Mouse (Mus musculus): ENCODE results near the gene Pdcl3. TPM values are rescaled to one million over a fixed set of nuclear protein-coding genes. Genes with fewer than 3 reads are reported as not detected.
A peak's percentile ranks its signal among the peaks of the same experiment; 100 is the strongest.

Pdcl3 gene
- polyA plus RNA-seq, 1 experiment from 2014 or later: 149 TPM

DNA sequence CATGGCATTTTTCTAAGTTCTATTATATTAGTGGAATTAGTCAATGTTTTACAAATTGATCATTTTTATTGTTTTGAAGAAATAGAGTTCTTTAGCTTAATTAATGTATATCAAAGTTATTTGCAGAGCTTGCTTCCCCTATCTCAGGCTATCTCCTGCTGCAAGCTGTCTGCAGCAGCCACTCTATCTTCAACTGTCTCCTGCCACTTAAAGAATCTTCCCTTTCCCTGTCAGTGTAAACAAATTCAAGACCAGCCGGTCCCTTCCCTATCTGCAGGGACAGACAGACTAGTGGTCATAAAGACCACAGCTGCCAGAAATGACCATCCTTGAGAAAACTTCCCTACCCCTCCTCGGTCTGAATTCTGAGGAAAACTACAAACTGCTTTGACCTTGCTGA is 1.5 kb upstream of the Pdcl3 start:
- Histone ChIP-seq H3K4me3 (ENCODE audit: low read depth, low read length) (no peak overlapping the region), H3K27me3 (replicated peaks; ENCODE audit: control insufficient read depth, insufficient read depth, low read length) (no peaks in the 10 kb centered on the region), H3K36me3 (ENCODE audit: control insufficient read depth, insufficient read depth, low read length) (no peaks in the 10 kb centered on the region), H3K4me2 (ENCODE audit: low read depth, low read length) (no peak overlapping the region), H3K9me3 (ENCODE audit: control insufficient read depth, low read length) (no peaks in the 10 kb centered on the region), H3K27ac (replicated peaks; ENCODE audit: low read depth, low read length) (no peak overlapping the region), H3K9ac (ENCODE audit: low read depth, low read length) (no peak overlapping the region), H3K4me1 (ENCODE audit: control insufficient read depth, insufficient read depth, low read length) (peaks cover 9% of the 10 kb centered on the region; the same call in 1 of the 2 replicates)
- ATAC-seq (ENCODE audit: low read depth) (no peak), DNase-seq (ENCODE audit: low spot score) (no peak)
- 65% methylated on average over 2 of the region's 2 CpGs for WGBS

DNA sequence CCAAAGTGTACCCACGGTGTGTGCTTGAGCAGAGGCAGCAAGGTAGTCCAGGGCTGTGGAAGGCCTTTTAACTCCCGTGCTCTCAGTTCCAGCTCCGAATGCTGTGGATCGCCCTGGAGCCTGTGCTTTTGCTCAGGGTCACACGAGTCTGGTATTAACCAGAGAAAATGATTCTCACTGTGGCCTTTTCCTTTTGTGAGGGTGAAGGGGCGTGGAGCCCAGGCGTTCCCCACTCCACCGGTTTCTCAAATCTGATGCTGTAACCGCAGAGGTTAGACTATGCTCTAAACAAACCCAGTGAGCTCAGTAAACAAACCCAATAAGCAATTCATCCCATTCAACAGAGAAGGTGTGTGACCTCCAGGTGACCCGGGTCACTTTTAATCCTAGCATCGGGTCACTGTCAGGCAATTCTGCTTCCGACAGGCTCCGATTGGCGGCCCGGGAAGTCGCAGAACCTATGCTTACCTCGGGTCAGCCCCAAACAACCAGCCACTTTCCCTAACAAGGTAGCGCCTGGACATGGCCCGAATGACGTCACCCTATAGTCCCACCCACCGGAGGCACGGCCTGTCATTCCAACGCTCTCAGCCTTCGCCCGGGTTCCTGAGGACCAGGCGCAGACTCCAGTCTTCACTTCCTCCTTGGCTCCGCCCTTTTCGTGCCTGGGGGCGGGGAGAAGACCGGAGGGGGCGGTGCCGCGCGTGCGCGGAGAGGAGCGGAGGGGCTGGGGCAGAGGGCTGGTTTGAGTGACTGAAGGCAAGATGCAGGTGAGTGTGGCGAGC is 1.9 kb downstream of the Pdcl3 start:
- WGBS: 6% methylated on average over 35 of the region's 38 CpGs

DNA sequence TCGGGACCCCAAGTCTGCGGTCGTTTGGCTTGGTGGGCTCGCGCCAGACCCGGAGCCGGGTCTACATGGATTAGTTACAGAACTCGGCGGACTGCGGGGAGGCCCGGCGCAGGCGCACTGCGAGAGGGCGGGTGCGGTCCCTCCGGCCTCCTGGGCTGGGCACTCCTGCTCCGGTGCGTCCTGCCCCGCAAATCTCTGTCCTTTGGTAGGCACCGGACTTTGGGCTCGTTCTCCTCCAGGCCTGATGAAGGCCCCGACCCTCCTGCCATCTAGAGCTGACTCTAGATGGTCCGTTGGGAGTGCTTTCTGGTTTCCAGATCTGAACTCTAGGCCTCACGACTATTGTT is 2.4 kb downstream of the Pdcl3 start:
- Histone ChIP-seq H3K4me1 (ENCODE audit: control insufficient read depth, insufficient read depth, low read length) (peaks cover 9% of the 10 kb centered on the region), H3K27me3 (replicated peaks; ENCODE audit: control insufficient read depth, insufficient read depth, low read length) (no peaks in the 10 kb centered on the region), H3K4me3 (ENCODE audit: low read depth, low read length) (peak overlapping the region; percentile 81), H3K27ac (replicated peaks; ENCODE audit: low read depth, low read length) (peak overlapping the region; percentile 79), H3K9me3 (ENCODE audit: control insufficient read depth, low read length) (no peaks in the 10 kb centered on the region), H3K36me3 (ENCODE audit: control insufficient read depth, insufficient read depth, low read length) (peaks cover 19% of the 10 kb centered on the region), H3K9ac (ENCODE audit: low read depth, low read length) (peak overlapping the region; percentile 84), H3K4me2 (ENCODE audit: low read depth, low read length) (peak overlapping the region; percentile 79)
- DNase-seq (ENCODE audit: low spot score) (no peak), ATAC-seq (ENCODE audit: low read depth) (peak; percentile 90)
- 0% methylated on average over 9 of the region's 25 CpGs for WGBS

More for the DNA sequence above, 1.9 kb downstream of the Pdcl3 start:
- H3K9ac ChIP-seq (ENCODE audit: low read depth, low read length): peak overlapping the region; percentile 84
- H3K4me1 ChIP-seq (ENCODE audit: control insufficient read depth, insufficient read depth, low read length): peaks cover 9% of the 10 kb centered on the region
- peak; percentile 98 for DNase-seq (ENCODE audit: low spot score)
- no peaks in the 10 kb centered on the region for H3K9me3 ChIP-seq (ENCODE audit: control insufficient read depth, low read length)
- peak overlapping the region; percentile 79 for H3K4me2 ChIP-seq (ENCODE audit: low read depth, low read length)
- H3K4me3 ChIP-seq (ENCODE audit: low read depth, low read length): peak overlapping the region; percentile 81
- H3K36me3 ChIP-seq (ENCODE audit: control insufficient read depth, insufficient read depth, low read length): peaks cover 14% of the 10 kb centered on the region; the same call in 1 of the 2 replicates
- ATAC-seq (ENCODE audit: low read depth): peak; percentile 98
- H3K27ac ChIP-seq (replicated peaks; ENCODE audit: low read depth, low read length): peak overlapping the region; percentile 79
- H3K27me3 ChIP-seq (replicated peaks; ENCODE audit: control insufficient read depth, insufficient read depth, low read length): no peaks in the 10 kb centered on the region

DNA sequence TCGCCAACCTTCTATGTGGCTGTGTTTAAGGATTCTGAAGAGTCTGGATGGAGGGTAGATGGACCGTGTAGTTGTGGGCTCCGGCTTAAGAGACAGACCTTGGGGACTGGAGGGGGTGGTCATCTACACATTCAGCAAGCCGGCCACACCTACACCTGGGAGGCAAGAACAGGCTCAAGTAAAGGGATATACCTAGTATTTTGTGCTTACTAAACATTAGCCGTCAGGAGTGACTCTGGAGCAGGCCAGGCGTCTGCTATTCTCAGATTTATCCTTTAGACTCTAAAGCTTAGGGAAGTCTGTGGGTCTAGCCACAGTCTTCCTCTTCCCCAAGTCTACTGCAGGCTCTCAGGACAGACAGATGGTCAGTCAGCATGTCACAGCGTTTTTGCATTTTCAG is 2.9 kb downstream of the Pdcl3 start:
- Histone ChIP-seq H3K27me3 (replicated peaks; ENCODE audit: control insufficient read depth, insufficient read depth, low read length) (no peaks in the 10 kb centered on the region), H3K4me2 (ENCODE audit: low read depth, low read length) (peak overlapping the region; percentile 79), H3K27ac (replicated peaks; ENCODE audit: low read depth, low read length) (peak overlapping the region; percentile 79), H3K9me3 (ENCODE audit: control insufficient read depth, low read length) (no peaks in the 10 kb centered on the region), H3K4me1 (ENCODE audit: control insufficient read depth, insufficient read depth, low read length) (peaks cover 9% of the 10 kb centered on the region), H3K9ac (ENCODE audit: low read depth, low read length) (peak overlapping the region; percentile 84), H3K4me3 (ENCODE audit: low read depth, low read length) (peak overlapping the region; percentile 81), H3K36me3 (ENCODE audit: control insufficient read depth, insufficient read depth, low read length) (peaks cover 24% of the 10 kb centered on the region)
- 23% methylated on average over 7 of the region's 7 CpGs for WGBS
- DNase-seq (ENCODE audit: low spot score) (no peak), ATAC-seq (ENCODE audit: low read depth) (no peak)

DNA sequence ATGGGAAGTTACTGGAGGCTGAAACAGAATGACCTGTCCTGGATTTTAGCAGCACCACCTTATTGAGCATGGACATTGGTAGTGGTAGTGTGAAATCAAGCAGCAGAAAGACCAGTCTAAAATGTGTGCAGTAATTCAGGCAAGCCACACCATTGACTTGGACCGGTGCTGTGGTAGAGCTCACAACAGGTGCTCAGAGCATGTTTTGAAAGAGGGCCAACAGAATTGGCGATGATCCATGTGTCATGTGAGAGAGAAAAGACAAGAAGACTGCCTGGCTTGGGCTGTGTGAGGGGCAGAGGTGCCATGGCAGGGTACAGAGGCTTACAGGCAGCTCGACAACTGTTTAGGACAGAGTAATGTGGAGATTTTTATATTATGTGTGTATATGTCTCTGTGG is 7.0 kb downstream of the Pdcl3 start:
- Histone ChIP-seq H3K4me3 (ENCODE audit: low read depth, low read length) (no peak overlapping the region), H3K27ac (replicated peaks; ENCODE audit: low read depth, low read length) (no peak overlapping the region), H3K27me3 (replicated peaks; ENCODE audit: control insufficient read depth, insufficient read depth, low read length) (no peaks in the 10 kb centered on the region), H3K4me2 (ENCODE audit: low read depth, low read length) (no peak overlapping the region), H3K9ac (ENCODE audit: low read depth, low read length) (no peak overlapping the region), H3K9me3 (ENCODE audit: control insufficient read depth, low read length) (no peaks in the 10 kb centered on the region), H3K4me1 (ENCODE audit: control insufficient read depth, insufficient read depth, low read length) (peaks cover 4% of the 10 kb centered on the region), H3K36me3 (ENCODE audit: control insufficient read depth, insufficient read depth, low read length) (peaks cover 61% of the 10 kb centered on the region)
- ATAC-seq (ENCODE audit: low read depth) (no peak), DNase-seq (ENCODE audit: low spot score) (peak; percentile 36)
- 89% methylated on average over 3 of the region's 3 CpGs for WGBS

DNA sequence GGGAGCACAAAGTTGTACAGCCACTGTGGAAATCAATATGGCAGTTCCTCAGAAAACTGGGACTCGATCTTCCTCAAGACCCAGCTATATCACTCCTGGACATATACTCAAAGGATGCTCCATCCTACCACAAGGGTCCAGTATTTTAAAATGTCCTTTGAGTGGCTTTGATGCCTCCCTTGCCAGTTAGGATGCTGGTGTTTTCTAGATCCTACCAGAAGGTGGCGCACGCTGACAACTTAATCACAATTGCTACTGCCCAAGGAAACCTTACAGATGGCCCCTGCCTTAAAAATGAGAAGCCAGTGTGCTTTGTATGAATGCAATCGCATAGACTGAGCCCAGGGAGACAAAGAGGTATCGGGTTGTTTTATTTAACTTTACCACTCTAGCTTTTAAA is 15.7 kb downstream of the Pdcl3 start:
- 12% methylated on average over 5 of the region's 5 CpGs for WGBS
- H3K4me3 ChIP-seq (ENCODE audit: low read depth, low read length): no peak overlapping the region
- H3K9ac ChIP-seq (ENCODE audit: low read depth, low read length): no peak overlapping the region
- no peaks in the 10 kb centered on the region for H3K4me1 ChIP-seq (ENCODE audit: control insufficient read depth, insufficient read depth, low read length)
- H3K36me3 ChIP-seq (ENCODE audit: control insufficient read depth, insufficient read depth, low read length): peaks cover 17% of the 10 kb centered on the region
- ATAC-seq (ENCODE audit: low read depth): peak; percentile 71; the same call in 1 of the 2 replicates
- DNase-seq (ENCODE audit: low spot score): peak; percentile 88
- no peaks in the 10 kb centered on the region for H3K9me3 ChIP-seq (ENCODE audit: control insufficient read depth, low read length)
- no peaks in the 10 kb centered on the region for H3K27me3 ChIP-seq (replicated peaks; ENCODE audit: control insufficient read depth, insufficient read depth, low read length)
- H3K4me2 ChIP-seq (ENCODE audit: low read depth, low read length): no peak overlapping the region
- H3K27ac ChIP-seq (replicated peaks; ENCODE audit: low read depth, low read length): no peak overlapping the region

DNA sequence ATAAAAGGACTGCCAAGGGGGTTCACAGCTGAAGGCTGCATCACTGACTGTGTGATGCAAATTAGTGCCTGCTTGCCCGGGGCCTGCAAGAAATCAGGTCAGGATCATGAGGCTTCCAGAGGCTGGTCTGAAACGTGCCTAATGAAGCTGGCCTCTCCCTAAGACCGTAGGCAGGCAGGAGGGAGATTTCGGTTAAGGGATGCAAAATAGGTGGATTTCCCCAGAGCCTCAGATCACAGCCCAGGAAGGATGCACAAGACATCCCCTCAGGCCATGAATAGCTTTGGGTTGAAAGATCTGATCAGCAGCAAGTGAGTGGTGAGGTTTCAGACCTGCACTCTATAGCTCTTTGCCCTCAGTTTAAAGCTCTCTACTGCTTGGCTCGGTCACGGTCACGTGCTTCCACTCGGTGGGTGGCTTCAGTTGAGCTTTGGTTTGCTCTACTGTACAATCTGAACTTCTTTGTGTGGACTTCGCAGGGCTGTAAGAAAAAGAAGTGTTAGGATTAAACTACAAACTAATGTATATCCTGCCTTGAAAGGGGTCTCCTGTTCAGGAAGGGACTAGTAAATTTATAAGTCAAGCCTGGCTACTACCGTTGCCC is 20.4 kb downstream of the Pdcl3 start:
- Histone ChIP-seq H3K9ac (ENCODE audit: low read depth, low read length) (no peak overlapping the region), H3K27me3 (replicated peaks; ENCODE audit: control insufficient read depth, insufficient read depth, low read length) (no peaks in the 10 kb centered on the region), H3K4me3 (ENCODE audit: low read depth, low read length) (no peak overlapping the region), H3K4me1 (ENCODE audit: control insufficient read depth, insufficient read depth, low read length) (no peaks in the 10 kb centered on the region), H3K9me3 (ENCODE audit: control insufficient read depth, low read length) (no peaks in the 10 kb centered on the region), H3K4me2 (ENCODE audit: low read depth, low read length) (no peak overlapping the region), H3K27ac (replicated peaks; ENCODE audit: low read depth, low read length) (no peak overlapping the region), H3K36me3 (ENCODE audit: control insufficient read depth, insufficient read depth, low read length) (no peaks in the 10 kb centered on the region)
- ATAC-seq (ENCODE audit: low read depth) (no peak), DNase-seq (ENCODE audit: low spot score) (no peak)
- 39% methylated on average over 10 of the region's 10 CpGs for WGBS

DNA sequence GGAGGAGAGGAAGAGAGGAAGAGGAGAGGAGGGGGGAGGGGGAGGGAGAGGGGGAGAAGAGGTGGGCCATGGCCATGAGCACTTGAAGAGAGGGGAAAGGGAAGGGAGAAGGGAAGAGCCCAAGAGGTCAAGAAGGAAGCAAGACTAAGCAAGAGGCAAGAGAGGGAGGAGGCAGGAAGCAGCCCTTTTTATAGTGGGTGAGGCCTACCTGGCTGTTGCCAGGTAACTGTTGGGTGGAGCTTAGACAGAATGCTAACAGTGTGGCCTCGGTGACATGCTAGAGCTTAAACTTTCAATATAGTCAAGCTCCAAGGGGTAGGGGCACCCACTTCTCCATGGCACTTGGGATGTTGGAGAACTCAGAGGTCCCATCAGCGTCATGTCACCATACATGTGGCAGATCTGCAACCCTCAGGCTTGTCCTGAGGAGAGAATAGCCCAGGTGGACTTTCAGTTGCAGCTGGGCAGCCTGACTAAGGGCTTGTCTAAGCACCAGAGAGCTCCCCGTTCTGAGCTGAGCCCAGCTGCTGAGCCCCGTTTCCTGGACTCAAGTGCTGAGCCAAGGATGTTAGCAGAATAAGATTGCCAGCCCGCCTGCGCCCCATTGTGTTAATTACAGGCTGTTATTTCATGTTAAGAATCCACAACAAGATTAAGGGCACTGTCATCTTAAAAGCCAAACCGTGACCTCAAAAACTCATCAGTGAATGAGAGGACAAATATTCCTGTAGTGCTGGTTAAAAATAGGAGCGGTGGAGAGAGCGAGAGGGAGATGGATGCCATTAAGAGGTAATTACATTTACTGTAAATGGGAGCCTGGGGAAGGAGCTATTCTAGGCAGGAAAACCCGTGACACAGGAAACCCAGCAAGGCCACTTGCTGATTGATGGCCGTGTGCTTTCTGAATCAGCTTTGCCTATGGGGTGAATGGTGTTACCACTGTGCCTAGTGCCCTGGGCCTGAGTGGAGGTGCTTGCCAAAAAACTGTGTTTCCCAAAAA is 21.7 kb downstream of the Pdcl3 start:
- DNase-seq (ENCODE audit: low spot score): peak; percentile 45

More for the DNA sequence above, 21.7 kb downstream of the Pdcl3 start:
- Histone ChIP-seq H3K27ac (replicated peaks; ENCODE audit: low read depth, low read length) (no peak overlapping the region), H3K4me2 (ENCODE audit: low read depth, low read length) (no peak overlapping the region), H3K9ac (ENCODE audit: low read depth, low read length) (no peak overlapping the region), H3K36me3 (ENCODE audit: control insufficient read depth, insufficient read depth, low read length) (no peaks in the 10 kb centered on the region), H3K4me3 (ENCODE audit: low read depth, low read length) (no peak overlapping the region), H3K9me3 (ENCODE audit: control insufficient read depth, low read length) (no peaks in the 10 kb centered on the region), H3K27me3 (replicated peaks; ENCODE audit: control insufficient read depth, insufficient read depth, low read length) (no peaks in the 10 kb centered on the region), H3K4me1 (ENCODE audit: control insufficient read depth, insufficient read depth, low read length) (no peaks in the 10 kb centered on the region)
- ATAC-seq (ENCODE audit: low read depth): peak; percentile 5; the same call in 1 of the 2 replicates
- 42% methylated on average over 11 of the region's 11 CpGs for WGBS

Measured in embryonic facial prominence, embryonic 14.5 days (tissue).